Comparison of ENCODE assay signal across 14 mouse cellular contexts in genomic region chr4:154639591-154640442, GRCm38 (mm10). TPM values are rescaled to one million over a fixed set of nuclear protein-coding genes. Genes with fewer than 3 reads are reported as not detected.
DNase-seq lines count a peak whose midpoint lies in the region; ATAC-seq and TF ChIP-seq lines count a peak whose summit lies in the region.
"Had no signal": no experiment of that assay in that cellular context is flagged by ENCODE, and none has a peak within 500 bp of the region (broad histone marks: within the 10 kb centered on the region; RNA-seq: fewer than 3 reads in every experiment).

No protein-coding gene starts in this region.

- H3K9me3 ChIP-seq in kidney, postnatal 0 days (replicated peaks; ENCODE audit: low read length) = no peaks in the 10 kb centered on the region
- H3K9me3 ChIP-seq in embryonic facial prominence, embryonic 12.5 days = no peaks in the 10 kb centered on the region
- no peaks in the 10 kb centered on the region for H3K9me3 ChIP-seq in limb, embryonic 10.5 days (replicated peaks)
- H3K9me3 ChIP-seq in intestine, postnatal 0 days (ENCODE audit: control insufficient read depth) = no peaks in the 10 kb centered on the region

- H3K36me3 ChIP-seq in kidney, postnatal 0 days (ENCODE audit: insufficient read depth, low read length) = no peaks in the 10 kb centered on the region
- H3K36me3 ChIP-seq in embryonic facial prominence, embryonic 12.5 days = no peaks in the 10 kb centered on the region
- peaks cover 9% of the 10 kb centered on the region for H3K36me3 ChIP-seq in limb, embryonic 10.5 days
- no peaks in the 10 kb centered on the region for H3K36me3 ChIP-seq in intestine, postnatal 0 days (ENCODE audit: control insufficient read depth, insufficient read depth)

- H3K4me1 ChIP-seq in kidney, postnatal 0 days (replicated peaks; ENCODE audit: insufficient read depth, low read length) = peaks cover 12% of the 10 kb centered on the region; the same call in 1 of the 2 replicates
- H3K4me1 ChIP-seq in embryonic facial prominence, embryonic 12.5 days = peaks cover 54% of the 10 kb centered on the region
- H3K4me1 ChIP-seq in limb, embryonic 10.5 days = peaks cover 85% of the 10 kb centered on the region
- H3K4me1 ChIP-seq in intestine, postnatal 0 days (replicated peaks; ENCODE audit: control insufficient read depth, insufficient read depth, low read length) = no peaks in the 10 kb centered on the region

- WGBS in kidney, postnatal 0 days = 8% methylated on average over 13 of the region's 13 CpGs
- WGBS in embryonic facial prominence, embryonic 12.5 days = 11% methylated on average over 13 of the region's 13 CpGs
- 2% methylated on average over 13 of the region's 13 CpGs for WGBS in limb, embryonic 10.5 days
- WGBS in intestine, postnatal 0 days = 28% methylated on average over 13 of the region's 13 CpGs

- DNase-seq in gastrocnemius, adult 2 months = no peak
- DNase-seq in gastrocnemius, adult 8-10 months (ENCODE audit: low spot score in 2 of 2) = no peak
- no peak for DNase-seq in kidney, postnatal 0 days (ENCODE audit: low spot score)
- DNase-seq in kidney, postnatal 10 days = no peak
- no peak for DNase-seq in limb, embryonic 10.5 days (ENCODE audit: low spot score)
- no peak for DNase-seq in spleen, postnatal 14 days (ENCODE audit: low spot score in 2 of 2)
- DNase-seq: cerebellum, adult 9-10 months; spleen, adult 18-20 months had no signal

- H3K4me2 ChIP-seq in kidney, postnatal 0 days (ENCODE audit: low read length) = peak overlapping the region; percentile 63
- H3K4me2 ChIP-seq in embryonic facial prominence, embryonic 12.5 days (replicated peaks) = peak overlapping the region; percentile 85
- no peak overlapping the region for H3K4me2 ChIP-seq in intestine, postnatal 0 days (replicated peaks; ENCODE audit: low read depth)

- no peak for ATAC-seq in kidney, postnatal 0 days (replicated peaks; ENCODE audit: low FRiP score, low read depth)
- ATAC-seq in embryonic facial prominence, embryonic 12.5 days (ENCODE audit: insufficient number of reproducible peaks, insufficient read depth, low FRiP score, low TSS enrichment) = no peak
- no peak for ATAC-seq in intestine, postnatal 0 days

- H3K27me3 ChIP-seq in kidney, postnatal 0 days (ENCODE audit: insufficient read depth, low read length) = peaks cover 65% of the 10 kb centered on the region
- peaks cover 62% of the 10 kb centered on the region for H3K27me3 ChIP-seq in embryonic facial prominence, embryonic 12.5 days
- H3K27me3 ChIP-seq in limb, embryonic 10.5 days (ENCODE audit: low read depth, poor library complexity, severe bottlenecking) = peaks cover 67% of the 10 kb centered on the region
- H3K27me3 ChIP-seq in intestine, postnatal 0 days (replicated peaks; ENCODE audit: control insufficient read depth, insufficient read depth, low read length) = peaks cover 86% of the 10 kb centered on the region

- H3K9ac ChIP-seq in kidney, postnatal 0 days (ENCODE audit: low read depth, low read length) = 0 out of 2 replicates have a peak overlapping the region, but pooled peaks have one; percentile 81
- H3K9ac ChIP-seq in embryonic facial prominence, embryonic 12.5 days = peak overlapping the region; percentile 17; the same call in 1 of the 2 replicates
- no peak overlapping the region for H3K9ac ChIP-seq in intestine, postnatal 0 days (ENCODE audit: low read depth, low read length)

- H3K4me3 ChIP-seq in gastrocnemius, adult 2 months = peak overlapping the region; percentile 9
- peak overlapping the region; percentile 74; the same call in 1 of the 2 replicates for H3K4me3 ChIP-seq in kidney, postnatal 0 days (replicated peaks; ENCODE audit: low read depth, low read length)
- peak overlapping the region; percentile 77 for H3K4me3 ChIP-seq in embryonic facial prominence, embryonic 12.5 days
- H3K4me3 ChIP-seq in limb, embryonic 10.5 days = peak overlapping the region; percentile 97
- no peak overlapping the region for H3K4me3 ChIP-seq in intestine, postnatal 0 days (ENCODE audit: low read depth, low read length)

- no peak overlapping the region for H3K27ac ChIP-seq in gastrocnemius, adult 2 months
- H3K27ac ChIP-seq in kidney, postnatal 0 days = peak overlapping the region; percentile 87; the same call in 1 of the 2 replicates
- peak overlapping the region; percentile 59 for H3K27ac ChIP-seq in embryonic facial prominence, embryonic 12.5 days
- H3K27ac ChIP-seq in limb, embryonic 10.5 days = peak overlapping the region; percentile 99
- H3K27ac ChIP-seq in intestine, postnatal 0 days (ENCODE audit: low read depth, low read length) = no peak overlapping the region
- H3K27ac ChIP-seq: macrophage had no signal

- intact Hi-C loops in gastrocnemius, adult 2 months (cut with DNase I) = no loop called here

- no peak for TF ChIP-seq CTCF in gastrocnemius, adult 2 months (IDR thresholded peaks at IDR 0.05)
- TF ChIP-seq CTCF in kidney, postnatal 0 days (IDR thresholded peaks at IDR 0.05; ENCODE audit: low read depth) = no peak
- no peak for TF ChIP-seq CTCF in intestine, postnatal 0 days (IDR thresholded peaks at IDR 0.05; ENCODE audit: low read depth)

RNA-seq across cellular contexts. Expression of gene Prdm16, which starts 3.1 kb away (rescaled TPM):
- total RNA-seq in gastrocnemius, adult 2 months (2021) = 1 to 10 TPM; 2.2 to 3.0 TPM
- 1 to 10 TPM in 3 of 4 experiments, under 1 TPM in 1; 0.73 to 3.1 (median 1.4) TPM for total RNA-seq in gastrocnemius, adult 8-10 months (2022)
- polyA plus RNA-seq in kidney, postnatal 0 days (2015; fragmentation: Nextera tagmentation; extraction: Ambion mirVana) = 19.0 and 22.5 TPM in 2 replicates
- 41.5 and 45.7 TPM in 2 replicates for polyA plus RNA-seq in embryonic facial prominence, embryonic 12.5 days (2016; fragmentation: Nextera tagmentation; extraction: Ambion mirVana)
- polyA plus RNA-seq in limb, embryonic 10.5 days (2016; fragmentation: Nextera tagmentation; extraction: Ambion mirVana) = 67.4 and 93.9 TPM in 2 replicates
- polyA plus RNA-seq in intestine, postnatal 0 days (2015; fragmentation: Nextera tagmentation; extraction: Ambion mirVana) = 8.7 and 9.0 TPM in 2 replicates

RNA-seq across cellular contexts. Expression of gene Actrt2, which starts 27.9 kb away (rescaled TPM):
- total RNA-seq in gastrocnemius, adult 2 months (2021) = not detected
- not detected for total RNA-seq in gastrocnemius, adult 8-10 months (2022)
- not detected in 2 replicates for polyA plus RNA-seq in kidney, postnatal 0 days (2015; fragmentation: Nextera tagmentation; extraction: Ambion mirVana)
- polyA plus RNA-seq in embryonic facial prominence, embryonic 12.5 days (2016; fragmentation: Nextera tagmentation; extraction: Ambion mirVana) = not detected in 2 replicates
- not detected in 2 replicates for polyA plus RNA-seq in limb, embryonic 10.5 days (2016; fragmentation: Nextera tagmentation; extraction: Ambion mirVana)
- polyA plus RNA-seq in intestine, postnatal 0 days (2015; fragmentation: Nextera tagmentation; extraction: Ambion mirVana) = not detected in 2 replicates
- total RNA-seq: adrenal gland, postnatal 36 days; left cerebral cortex, postnatal 14 days; neutrophil, adult 5-6 weeks had no signal
- polyA plus RNA-seq: macrophage had no signal

Comparison
In these comparisons a context has a peak if more than half of its experiments do, and no peak if none do; other contexts are left out.
1. H3K27ac ChIP-seq: peak in kidney, postnatal 0 days (single experiment), embryonic facial prominence, embryonic 12.5 days (single experiment) and limb, embryonic 10.5 days (single experiment); none in gastrocnemius, adult 2 months (single experiment) and intestine, postnatal 0 days (single experiment).